Mouse (Mus musculus) ES-E14 (cell line): ENCODE data around the gene 1700022I11Rik.

Experiments
- MAFK ChIP-seq: IDR thresholded peaks from 2 replicates; pipeline ENCODE4 v1.6.1; 2014; ENCODE audit warnings: mild to moderate bottlenecking, low read depth, low read length, inconsistent platforms; ENCODE audit not compliant: insufficient read depth
- ZNF384 ChIP-seq: IDR thresholded peaks from 2 replicates; pipeline ENCODE4 v1.6.1; 2012; ENCODE audit warnings: low read depth, low read length, inconsistent platforms

DNA sequence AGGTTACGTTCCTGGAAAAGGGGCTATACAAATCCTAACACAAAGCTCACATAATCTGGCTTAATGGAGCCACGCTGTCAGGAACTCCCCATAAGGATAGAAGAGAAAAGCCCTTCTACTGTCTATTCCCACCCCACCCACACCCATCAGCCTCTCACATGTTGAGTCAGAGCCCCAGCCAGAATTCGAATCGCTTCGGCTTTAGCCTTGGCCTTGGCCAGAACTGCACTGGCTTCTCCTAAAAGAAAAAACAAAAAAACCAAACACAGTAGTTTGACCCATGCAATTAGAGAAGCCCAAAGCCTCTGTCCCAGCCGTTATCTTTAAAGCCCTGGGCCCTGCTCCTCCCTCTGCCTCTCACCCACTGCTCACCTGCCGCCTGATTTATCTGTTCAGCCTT, 59.7 kb downstream of the 1700022I11Rik start:
- no peak for TF ChIP-seq MAFK
- TF ChIP-seq ZNF384: no peak
